Mouse (Mus musculus) cortical plate, adult 2 months (tissue): ENCODE measurements around the gene Ift88. TPM values are rescaled to one million over a fixed set of nuclear protein-coding genes. Genes with fewer than 3 reads are reported as not detected.

Experiments used
- H3K27ac ChIP-seq: fragments of 200-500 bp; 2 replicates; pipeline ENCODE4 v1.5.1; 2012; ENCODE audit warnings: low read length, control low read depth, inconsistent platforms; ENCODE audit not compliant: insufficient read depth
- H3K4me1 ChIP-seq: fragments of 200-500 bp; 2 replicates; pipeline ENCODE4 v1.6.1; 2011; ENCODE audit warnings: low read length; ENCODE audit not compliant: control insufficient read depth, insufficient read depth
- H3K4me3 ChIP-seq: fragments of 200-500 bp; 2 replicates; pipeline ENCODE4 v1.5.1; 2011; ENCODE audit warnings: mild to moderate bottlenecking, low read length, control low read depth; ENCODE audit not compliant: insufficient read depth
- CTCF ChIP-seq: fragments of 200-500 bp; IDR thresholded peaks from 2 replicates; pipeline ENCODE4 v1.5.1; 2011; ENCODE audit warnings: mild to moderate bottlenecking, control low read depth, low read length; ENCODE audit not compliant: insufficient read depth; ENCODE audit errors: extremely low read depth
- POLR2A ChIP-seq: fragments of 200-500 bp; IDR thresholded peaks from 2 replicates; pipeline ENCODE4 v1.6.1; 2011; ENCODE audit warnings: mild to moderate bottlenecking, low read length, control low read depth; ENCODE audit not compliant: insufficient read depth; ENCODE audit errors: extremely low read depth
- polyA plus RNA-seq: library from polyadenylated mRNA; depleted of rRNA; stranded (reverse); fragments of >200 nt; gene quantifications from 2 replicates; pipeline ENCODE4 v1.2.3, GENCODE M21; 2012; rRNA removed

The Ift88 gene
- polyA plus RNA-seq, 1 experiment, result 17.2 TPM

GRCm38 (mm10) chr14:57565626-57566025 lies 141.8 kb downstream of the Ift88 start:
- TF ChIP-seq POLR2A (no peak), CTCF (no peak)
- no peak overlapping the region for H3K27ac ChIP-seq
- no peak overlapping the region for H3K4me3 ChIP-seq
- H3K4me1 ChIP-seq, result no peaks in the 10 kb centered on the region

Other genes with a start within 250 kb of the Ift88 start
- 34.1 and 39.7 TPM in 2 replicates for gene Cryl1, start 25.5 kb upstream of the Ift88 start, polyA plus RNA-seq
- 23.9 and 24.8 TPM in 2 replicates for gene Il17d, start 100.7 kb downstream of the Ift88 start, polyA plus RNA-seq
- gene Eef1akmt1, start 147.6 kb downstream of the Ift88 start, polyA plus RNA-seq, result 49.3 and 53.2 TPM in 2 replicates
- gene Xpo4, start 241.4 kb downstream of the Ift88 start, polyA plus RNA-seq, result 6.7 and 7.1 TPM in 2 replicates